Mouse (Mus musculus) embryo, embryonic 10.5 days (tissue): ENCODE results near the gene Hormad2.

Source experiments
- DNase-seq: peaks from one replicate; pipeline ENCODE4 v3.0.0-alpha.2; 2015; ENCODE audit warnings: low spot score

Gene Hormad2

DNA sequence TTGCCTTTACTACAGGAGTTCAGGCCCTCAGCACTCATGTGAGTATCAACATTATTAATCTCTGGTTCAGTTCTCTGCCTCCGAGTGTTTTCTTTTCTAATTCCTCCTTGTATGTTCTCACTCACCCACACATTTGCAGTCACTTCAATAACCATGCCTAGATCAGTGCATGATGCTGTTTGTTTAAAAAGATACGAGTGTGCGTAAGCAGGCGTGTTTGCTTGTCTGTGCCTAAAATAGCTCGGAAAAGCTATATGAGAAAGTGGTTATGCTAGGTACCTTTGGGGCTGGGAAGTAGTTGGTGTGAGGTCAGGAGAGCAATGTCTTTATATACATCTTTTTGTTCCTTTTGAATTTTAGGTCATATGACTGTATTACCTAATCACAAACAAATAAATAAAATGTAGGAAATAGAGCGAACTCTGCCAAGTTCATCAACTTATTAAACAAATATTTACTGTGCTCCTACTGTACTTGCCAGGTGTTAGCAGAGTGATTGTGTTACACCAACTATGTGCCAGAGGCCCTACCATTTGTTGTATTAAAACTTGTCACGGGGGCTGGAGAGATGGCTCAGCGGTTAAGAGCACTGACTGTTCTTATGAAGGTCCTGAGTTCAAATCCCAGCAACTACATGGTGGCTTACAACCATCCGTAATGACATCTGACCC is 100.7 kb downstream of the Hormad2 start:
- no peak for DNase-seq

DNA sequence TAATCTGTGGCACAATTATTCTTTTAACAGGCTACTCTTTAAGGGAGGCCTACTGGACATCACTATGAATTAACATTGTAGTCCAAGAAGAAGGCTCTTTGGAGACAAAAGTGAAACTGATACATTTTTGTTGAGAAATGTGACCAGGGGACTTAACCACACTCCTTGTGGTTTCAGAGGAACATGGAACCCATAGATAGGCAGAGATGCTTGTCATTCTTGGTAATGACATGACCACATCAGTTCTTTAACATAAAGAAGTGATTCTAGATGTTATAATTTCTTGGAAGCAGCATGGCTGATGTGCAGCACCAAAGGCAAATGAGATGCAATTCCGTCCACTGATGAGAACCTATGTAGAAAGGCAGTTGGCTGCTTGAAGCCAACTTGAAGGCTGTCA is 101.6 kb downstream of the Hormad2 start:
- DNase-seq, result no peak

DNA sequence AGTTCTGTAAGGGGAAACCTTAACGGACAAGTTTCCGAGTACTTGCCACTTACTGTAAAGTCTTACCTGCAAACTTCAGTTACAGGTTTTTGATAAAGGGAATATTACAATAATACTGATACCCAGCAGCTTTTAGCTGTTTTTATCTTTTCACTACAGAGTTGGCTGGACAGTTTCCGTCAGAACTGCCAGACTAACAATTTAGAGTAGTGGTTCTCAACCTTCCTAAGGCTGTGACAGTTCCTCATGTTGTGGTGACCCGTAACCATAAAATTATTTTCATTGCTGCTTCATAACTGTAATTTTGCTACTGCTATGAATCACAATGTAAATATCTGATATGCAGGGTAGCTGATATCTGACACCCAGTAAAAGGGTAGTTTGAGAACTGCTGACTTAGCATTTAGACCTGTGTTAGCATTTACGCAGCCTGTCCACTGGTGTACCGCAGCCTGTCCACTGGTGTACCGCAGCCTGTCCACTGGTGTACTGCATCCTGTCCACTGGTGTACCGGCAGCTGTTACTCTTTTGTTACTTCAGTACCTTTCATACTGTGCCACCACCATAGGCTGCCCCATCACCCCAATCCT is 104.1 kb downstream of the Hormad2 start:
- DNase-seq, result no peak

DNA sequence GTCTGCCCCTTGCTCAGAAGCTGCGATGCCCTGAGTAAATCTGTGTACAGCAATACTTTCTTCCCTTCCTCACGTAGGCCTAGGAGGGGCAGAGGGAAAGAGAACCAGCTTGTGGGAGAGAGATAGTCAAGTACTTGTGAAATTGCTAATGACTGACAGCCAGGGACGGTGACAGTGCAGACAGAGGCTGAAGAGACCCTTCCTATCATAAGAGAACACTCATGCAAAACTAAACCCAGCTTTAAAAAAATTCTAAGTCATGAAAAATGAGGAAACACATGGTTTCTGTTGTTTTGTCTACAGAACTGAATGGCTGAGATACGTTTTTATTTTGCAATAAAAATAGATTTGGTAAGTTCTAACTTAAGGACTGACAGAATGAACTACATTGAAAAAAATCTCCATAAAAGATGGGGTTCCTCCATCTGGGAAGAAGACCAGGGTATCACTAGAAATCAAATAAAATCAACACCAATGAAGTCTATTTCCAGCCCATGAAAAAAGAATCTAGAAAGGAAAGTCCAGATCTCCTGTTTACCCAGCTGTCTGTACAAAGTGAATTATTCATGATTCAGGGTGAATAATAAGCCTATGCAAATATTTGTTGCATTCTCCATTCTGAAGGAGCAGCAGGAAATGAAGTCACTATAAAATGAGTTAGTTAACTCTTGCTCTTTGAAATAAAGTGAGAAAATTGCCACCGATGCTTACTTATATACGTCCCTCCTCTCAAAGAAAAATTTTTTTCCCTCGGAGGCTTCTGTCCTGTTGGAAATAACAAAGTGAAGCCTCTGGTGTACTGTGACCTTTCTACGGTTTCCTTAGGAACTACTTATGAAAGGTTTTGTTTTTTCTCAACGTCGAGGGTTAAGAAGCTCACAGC is 104.9 kb downstream of the Hormad2 start:
- no peak for DNase-seq

DNA sequence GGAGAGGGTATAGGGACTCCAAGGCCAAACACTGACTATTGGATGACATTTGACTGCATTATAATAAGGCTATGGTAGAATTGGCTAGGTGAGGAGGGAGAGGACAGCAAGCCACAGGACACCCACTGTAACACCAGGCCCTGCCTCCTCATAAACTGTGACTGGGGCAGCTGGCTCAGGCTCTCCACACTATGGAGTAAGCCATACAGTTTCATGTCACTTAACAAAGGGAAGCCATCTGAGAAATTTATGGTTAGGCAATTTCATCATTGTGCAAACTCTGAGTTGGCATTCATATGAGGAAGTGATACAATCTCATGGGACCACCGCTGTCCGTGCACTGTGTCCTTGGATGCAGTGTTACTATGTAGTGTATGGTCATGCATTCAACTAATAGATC is 107.9 kb downstream of the Hormad2 start:
- no peak for DNase-seq

DNA sequence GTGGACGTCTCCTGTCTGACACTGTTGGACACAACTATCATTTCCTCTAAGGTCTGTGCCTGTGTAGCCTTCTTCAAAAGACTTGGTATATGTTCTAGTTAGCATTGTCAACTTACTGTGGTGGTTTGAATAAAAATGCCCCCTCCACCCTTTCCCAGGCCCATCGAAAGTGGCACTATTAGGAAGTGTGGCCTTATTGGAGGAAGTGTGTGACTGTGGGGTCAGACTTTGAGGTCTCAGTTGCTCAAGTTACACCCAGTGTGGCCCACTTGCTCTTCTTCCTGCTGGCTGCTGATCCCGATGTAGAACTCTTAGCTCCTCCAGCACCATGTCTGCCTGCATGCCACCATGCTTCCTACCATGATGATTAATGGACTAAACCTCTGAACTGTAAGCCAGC is 112.7 kb downstream of the Hormad2 start:
- DNase-seq, result no peak

DNA sequence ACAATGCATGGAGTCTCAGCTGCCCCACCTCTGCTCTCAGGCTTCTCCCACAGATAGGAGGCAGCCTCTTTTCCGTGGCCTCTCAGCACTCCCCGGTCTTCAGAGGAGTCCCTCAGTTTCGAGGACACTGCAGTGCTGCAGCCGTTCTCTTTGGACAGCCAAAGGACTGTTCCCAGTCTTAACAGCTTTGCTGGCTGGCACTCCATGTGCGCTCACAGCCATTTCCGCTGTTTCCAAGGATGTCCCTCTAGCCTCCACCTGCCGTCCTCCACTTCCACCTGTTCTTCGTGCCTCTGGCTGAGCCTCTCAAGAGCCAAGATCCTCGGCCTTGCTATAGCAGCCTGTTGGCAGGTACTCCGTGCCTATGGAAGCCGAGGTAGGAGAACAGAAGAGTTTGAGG is 117.4 kb downstream of the Hormad2 start:
- no peak for DNase-seq

DNA sequence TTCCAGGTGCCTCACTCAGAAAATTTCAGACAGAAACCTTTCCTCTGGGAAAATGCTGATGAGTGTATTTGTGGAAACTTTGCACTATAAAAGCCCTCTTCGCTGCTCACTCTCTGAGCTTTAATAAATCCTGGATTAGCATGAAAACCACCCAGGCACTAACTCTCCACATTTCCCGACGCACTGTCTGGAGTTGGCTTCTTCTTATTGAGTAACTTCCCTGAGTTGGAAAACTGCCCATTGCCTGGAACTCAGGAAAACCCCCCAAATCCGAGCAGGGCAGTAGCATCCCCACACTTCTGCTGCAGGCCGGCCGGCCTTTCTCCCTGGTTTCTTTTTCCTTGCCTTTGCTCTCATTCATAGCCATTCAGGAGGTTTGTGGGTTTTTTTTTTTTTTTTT is 118.0 kb downstream of the Hormad2 start:
- no peak for DNase-seq

DNA sequence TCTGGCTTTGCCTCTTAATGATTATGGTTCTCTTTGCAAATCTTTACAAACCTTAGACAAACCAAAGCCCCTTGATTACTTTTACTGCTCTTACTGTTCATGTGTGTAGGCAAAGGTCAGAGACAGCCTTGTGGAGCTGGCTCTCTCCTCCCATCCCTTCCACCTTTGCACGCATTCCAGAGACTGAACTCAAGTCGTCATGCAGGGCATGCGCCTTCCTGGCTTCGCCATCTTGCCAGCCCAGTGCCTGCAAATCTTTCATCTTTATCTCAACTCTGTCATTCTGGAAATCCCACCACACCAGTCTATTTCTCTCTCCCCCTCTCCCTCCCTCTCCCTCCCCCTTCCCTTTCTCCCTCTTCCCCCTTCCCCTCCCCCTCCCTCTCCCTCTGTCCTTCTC is 120.0 kb downstream of the Hormad2 start:
- no peak for DNase-seq

DNA sequence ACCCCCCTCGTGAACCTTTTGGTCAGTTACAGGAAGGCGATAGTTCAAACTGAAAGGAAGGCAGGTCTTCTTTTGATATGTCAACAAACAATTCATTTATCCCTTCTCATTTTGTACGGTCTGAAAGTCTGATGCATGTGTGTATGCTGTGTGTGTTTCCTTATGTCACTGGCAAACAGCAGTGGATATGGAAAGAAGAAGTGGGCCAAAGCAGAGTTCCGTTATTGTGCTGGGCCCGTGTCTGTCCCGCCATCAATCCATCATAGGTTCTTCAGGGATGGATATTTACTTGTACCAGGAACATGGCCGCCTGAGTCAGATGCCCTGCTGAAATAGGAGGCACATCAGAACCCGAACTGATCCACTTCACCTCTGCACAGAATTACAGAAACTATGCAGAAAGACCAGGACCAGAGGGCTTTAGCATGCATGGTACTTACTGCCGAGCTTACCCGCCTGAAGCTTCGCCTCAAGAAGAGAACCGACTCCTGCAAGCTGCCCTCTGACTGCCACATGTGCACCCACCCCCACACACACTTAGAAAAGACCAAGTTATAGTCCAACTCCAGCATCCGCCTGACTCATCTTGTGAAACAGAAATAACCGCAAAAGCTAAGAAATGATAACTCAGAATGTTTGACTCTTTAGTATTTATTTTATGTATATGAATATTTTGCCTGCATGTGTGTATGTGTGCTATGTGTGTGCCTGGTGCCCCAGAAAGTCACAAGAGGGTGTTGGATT is 121.5 kb downstream of the Hormad2 start:
- DNase-seq, result no peak

DNA sequence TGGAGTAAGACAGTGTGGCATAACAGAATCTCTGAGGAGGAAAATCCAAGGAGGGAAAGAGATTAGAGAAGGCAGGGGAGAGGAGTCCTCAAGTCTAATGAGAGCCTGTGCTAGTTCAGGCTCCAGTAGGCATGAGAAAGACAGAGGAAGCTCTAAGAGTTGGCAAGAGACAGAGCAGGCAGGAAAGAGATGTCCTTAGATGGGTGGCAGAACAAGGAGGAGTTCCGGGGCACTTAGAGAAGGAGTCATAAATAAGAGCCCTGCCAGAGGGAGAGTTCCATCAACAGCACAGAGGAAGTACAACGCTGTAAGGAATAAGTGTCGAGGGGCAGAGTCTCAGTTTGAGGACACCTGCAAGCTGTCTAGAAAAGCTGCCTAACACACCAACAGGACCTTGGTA is 122.9 kb downstream of the Hormad2 start:
- no peak for DNase-seq

DNA sequence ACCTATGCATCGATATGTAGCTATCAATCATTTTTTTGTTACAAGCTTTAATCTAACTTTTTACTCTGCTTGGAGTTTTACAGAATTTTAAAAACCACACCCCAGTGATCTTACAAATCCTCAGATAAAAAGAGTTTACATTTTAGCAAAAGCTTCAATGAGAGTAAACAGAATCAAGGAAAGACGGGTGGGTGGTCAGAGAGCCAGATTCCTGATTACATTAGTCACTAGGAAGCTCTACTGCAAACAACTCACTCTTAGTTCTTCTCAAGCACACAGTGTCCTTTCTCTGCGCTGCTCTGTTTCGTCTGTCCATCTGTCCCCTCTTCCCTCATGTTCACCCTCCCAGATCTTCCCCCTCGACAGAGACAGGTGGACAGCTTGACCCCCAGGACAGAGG is 123.6 kb downstream of the Hormad2 start:
- no peak for DNase-seq

DNA sequence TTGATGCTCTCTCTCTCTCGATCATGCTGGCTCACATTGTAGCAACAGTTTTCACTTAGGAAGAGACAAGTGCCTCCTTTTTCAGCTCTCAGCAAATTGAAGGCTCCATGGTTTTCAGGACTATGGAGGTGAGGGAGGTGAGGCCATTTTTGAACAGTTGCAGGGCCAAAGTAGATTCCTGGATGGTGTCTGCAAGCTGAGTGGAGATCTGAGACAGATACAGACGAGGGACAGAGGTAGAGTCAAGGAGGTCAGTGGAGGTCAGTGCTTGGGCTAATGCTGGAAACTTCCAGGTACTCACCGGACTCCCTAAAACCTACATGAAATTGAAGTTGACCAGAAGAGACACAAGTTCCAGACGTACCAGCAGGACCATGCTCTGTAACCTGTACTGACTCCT is 128.7 kb downstream of the Hormad2 start:
- DNase-seq, result no peak

DNA sequence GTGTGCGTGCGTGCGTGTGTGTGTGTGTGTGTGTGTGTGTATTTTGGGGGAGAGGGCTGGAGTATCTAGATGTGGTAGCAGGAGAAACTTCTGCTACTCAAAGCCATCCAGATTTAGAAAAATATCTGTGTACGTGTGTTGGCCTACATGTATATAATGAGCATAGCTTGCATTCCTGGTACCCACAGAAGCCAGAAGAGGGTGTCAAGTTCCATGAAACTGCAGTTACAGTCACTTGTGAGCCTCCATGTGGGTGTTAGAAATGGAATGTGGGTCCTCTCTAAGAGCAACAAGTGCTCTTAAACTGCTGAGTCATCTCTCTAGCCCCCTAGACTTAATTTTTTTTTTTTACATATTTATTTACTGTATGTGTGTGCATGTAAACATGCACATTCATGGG is 130.6 kb downstream of the Hormad2 start:
- no peak for DNase-seq

DNA sequence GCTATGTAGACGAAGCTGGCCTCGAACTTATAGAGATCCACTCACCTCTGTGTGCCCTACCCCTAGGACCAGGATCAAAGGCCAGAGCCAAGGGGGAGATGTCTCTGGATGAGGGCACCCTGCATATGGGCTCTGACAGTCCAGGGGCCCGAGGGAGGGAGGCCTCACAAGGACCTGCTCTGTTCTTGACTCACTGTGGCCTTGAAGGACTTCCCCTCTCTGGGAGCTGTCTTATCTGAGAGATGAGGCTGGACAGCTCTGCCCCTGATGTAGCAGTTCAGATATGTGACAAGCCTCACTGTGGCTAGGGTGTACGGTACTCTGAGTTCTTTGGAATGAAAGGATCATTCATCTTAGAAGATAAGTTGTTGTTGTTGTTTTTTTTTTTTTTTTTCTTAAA is 131.3 kb downstream of the Hormad2 start:
- DNase-seq, result no peak

DNA sequence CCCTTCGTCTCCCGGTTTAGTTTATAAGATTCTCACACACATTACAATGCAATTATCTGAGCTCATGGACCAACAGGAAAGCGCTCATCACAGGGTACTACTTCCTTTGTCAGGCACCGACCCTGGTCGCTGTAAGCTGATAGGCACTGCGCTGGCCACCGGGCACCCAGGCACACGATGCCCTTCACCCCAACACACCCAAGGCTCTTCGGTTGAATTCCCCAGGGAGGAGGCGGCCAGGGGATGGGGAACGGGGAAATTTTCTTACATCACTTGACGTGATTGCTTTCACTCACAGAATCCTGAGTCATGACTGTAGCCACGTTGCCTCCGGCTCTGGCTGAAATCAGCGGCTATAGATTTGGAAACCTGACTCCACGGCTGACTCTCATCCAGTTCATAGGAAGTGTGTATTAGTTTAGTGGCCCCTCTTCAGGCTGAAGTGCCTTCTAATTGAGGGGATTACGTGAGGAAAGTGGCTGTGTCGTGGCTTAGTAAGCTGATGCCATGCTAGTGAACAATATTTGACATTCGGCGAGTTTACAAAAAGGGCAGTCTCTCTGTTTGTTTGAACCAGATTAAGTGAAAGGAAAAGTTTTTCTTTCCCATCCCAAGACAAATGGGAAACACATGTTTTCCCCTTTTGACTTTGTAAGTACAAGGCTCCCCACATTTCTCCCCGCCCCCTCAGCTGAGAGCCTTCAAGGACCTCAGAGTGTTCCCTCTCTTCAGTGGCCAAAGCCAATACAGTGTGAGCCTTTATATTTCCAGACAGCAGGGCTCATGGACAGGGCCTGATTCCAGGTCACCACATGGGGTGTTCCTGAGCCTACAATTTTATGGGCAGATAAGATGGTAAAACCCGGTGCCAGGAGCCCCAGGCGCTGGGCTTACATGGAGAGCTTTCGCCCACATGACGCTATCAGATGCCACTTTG is 132.1 kb downstream of the Hormad2 start:
- DNase-seq, result peak; percentile 81

DNA sequence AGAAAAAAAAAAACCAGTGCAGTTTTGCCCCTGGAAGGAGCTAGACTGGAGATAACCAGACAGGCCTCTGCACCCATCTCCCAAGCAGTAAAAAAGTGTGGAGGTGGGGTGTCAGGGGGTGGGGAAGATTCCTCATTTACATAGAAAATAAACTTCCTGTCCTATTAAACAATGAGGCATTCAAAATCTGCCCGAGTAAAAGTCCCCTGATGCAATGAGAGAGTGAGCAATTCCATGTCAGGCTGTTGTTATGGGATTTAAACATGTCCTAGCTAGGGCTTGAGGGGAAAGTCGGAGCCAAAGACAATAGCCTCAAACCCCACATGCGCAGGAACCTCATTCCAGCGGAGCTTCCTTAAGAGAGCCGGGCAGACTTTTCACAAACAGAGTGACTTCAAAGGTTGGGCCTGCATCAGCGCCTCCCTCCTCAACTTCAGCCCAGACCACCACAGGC is 132.8 kb downstream of the Hormad2 start:
- DNase-seq, result peak; percentile 50

DNA sequence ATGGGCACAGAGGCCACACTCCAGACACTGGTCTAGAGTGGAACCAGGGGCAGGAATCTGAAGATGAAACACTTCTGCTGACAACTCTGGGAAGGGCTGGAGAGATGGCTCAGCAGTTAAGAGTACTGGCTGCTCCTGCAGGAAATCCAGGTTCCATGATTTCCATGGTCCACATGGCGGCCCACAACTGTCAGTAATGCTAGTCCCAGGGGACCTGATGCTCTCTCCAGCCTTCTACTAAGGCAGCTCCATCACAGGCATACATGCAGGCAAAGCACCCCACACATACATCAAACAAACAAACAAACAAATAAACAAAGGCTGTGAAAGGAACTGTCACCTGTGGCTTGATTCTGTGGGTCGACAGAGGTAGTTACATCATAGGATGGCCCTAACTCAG is 134.8 kb downstream of the Hormad2 start:
- DNase-seq, result no peak

DNA sequence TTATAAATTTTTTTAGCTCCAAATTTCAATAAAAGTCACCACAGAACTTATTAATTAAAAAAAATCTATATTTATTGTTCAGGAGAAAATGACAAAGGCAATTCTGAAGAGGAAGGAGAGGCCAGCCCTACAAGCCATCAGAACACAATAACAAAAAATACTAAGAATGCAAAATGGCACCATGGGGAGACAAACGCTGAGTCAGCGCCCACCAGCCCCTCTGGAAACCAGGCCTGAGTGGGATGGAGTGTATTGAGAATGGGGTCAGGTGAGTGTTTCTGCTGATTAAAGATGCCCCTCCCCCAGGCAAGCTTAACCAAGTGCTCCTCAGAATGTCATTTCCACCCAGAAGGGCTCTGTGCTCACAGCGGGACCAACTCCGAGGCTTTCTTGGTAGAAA is 135.8 kb downstream of the Hormad2 start:
- DNase-seq, result no peak

DNA sequence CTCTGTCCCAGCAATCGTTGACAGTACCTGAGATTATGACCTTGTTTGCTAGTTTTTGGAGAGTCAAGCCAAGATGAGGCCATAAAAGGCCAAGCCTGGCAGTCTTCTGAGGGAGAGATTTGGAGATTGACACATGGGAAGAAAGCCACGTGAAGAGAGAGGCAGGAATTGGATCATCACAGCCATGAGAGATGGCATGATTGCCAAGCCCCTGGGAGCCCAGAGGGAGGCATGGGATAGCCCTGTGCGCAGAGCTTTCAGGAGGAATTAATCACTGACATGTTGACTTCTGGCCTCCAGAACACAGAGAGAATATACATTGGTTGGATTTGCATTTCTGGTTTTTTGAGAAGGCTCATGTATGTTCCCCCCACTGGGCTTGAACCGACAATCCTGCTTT is 136.7 kb downstream of the Hormad2 start:
- no peak for DNase-seq

DNA sequence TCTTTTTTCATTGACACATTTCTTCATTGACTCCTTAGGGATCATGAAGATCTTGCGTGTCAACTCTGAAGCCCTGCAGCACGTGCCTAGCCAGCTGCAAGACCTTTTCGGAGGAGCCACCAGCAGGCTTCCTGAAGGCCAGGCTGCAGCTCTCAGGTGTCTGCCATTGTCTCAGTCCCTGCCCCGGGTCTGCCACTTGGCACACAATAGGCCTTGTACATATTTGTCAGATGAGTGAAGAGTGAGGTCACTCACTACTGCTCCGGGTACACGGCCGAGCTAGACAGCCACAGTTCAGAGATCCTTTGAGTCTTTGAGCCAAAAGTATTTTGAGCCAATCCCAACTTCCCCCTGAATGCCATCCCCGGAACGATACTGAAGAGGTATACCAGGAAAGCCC is 137.9 kb downstream of the Hormad2 start:
- no peak for DNase-seq
